Mouse (Mus musculus): Measurements from ENCODE around the gene Cct7. TPM values are rescaled to one million over a fixed set of nuclear protein-coding genes. Genes with fewer than 3 reads are reported as not detected.
"Not testable (repeated sequence)": the region's sequence is repeated elsewhere in the genome, so short reads cannot be mapped to it uniquely, and the experiment has no call there.

Cct7 gene
- polyA plus RNA-seq, 1 experiment from 2014 or later: 672 TPM

DNA sequence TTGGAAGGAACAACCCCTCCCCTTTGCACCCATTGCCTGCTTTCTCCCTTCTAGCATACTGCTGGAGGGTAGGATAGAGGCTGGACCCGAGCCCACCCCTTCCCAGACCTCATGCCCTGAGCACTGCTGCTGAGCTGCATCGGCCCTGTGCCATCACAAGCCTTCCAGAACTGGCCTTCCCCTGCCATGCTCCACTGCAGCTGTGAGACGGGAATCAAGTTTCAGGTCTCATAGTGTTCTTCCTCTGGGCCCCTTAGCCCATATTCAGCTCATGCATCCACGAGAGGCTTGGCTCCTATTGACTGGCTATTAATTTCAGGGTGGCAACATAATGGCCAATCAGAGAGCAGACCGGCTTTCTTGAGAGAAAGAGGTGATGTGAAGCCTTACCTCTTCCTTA, 6.0 kb upstream of the Cct7 start:
- 83% methylated on average over 5 of the region's 5 CpGs for WGBS
- Histone ChIP-seq H3K4me2 (no peak overlapping the region), H3K36me3 (ENCODE audit: control insufficient read depth, insufficient read depth, low read length) (peaks cover 9% of the 10 kb centered on the region), H3K27me3 (ENCODE audit: control insufficient read depth, insufficient read depth, low read length) (no peaks in the 10 kb centered on the region), H3K4me3 (ENCODE audit: low read depth, low read length) (no peak overlapping the region), H3K9me3 (ENCODE audit: control insufficient read depth, low read length) (no peaks in the 10 kb centered on the region), H3K27ac (ENCODE audit: low read depth, low read length) (no peak overlapping the region), H3K9ac (ENCODE audit: low read length) (no peak overlapping the region), H3K4me1 (ENCODE audit: control insufficient read depth, insufficient read depth, low read length) (no peaks in the 10 kb centered on the region)
- ATAC-seq (ENCODE audit: low FRiP score): no peak
- no peak for DNase-seq (ENCODE audit: low spot score, missing footprints)

DNA sequence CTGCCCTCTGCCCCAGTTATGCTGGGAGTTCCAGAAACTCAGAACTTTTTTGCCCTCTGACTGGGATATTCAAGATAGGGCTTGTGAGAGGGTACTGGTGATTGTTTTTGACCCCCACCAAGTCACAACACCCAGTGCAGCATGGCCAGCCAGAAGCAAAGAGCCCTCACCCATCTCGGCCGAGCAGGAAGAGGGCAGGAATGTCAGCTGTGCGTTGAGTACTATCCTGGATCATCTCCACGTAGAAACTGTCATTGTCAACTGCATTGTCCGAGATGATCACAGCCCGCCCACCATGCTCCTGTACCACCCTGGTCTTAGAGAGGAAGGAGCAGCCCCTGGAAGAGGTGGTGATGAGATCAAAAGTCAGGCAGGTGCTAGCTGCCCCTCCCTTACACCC, 4.0 kb upstream of the Cct7 start:
- DNase-seq (ENCODE audit: low spot score, missing footprints): no peak
- WGBS: 82% methylated on average over 6 of the region's 6 CpGs
- no peak for ATAC-seq (ENCODE audit: low FRiP score)

DNA sequence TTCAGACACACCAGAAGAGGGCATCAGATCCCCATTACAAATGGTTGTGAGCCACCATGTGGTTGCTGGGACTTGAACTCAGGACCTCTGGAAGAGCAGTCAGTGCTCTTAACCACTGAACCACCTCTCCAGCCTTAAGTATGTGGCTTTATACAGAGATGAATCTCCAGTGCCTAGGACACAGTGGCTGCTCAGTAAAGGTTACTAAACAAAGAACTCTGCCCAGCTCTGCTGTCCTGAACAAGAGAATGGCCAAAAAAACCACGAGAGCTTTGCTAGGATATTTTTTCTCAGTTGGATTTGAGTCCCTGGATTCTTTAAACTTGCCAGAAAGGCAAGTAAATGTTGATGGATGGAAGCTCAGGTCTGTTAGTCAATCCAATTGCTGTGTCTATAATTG, 1.2 kb upstream of the Cct7 start:
- Histone ChIP-seq H3K4me2 (peak overlapping the region; percentile 96; the same call in 1 of the 2 replicates), H3K4me3 (ENCODE audit: low read depth, low read length) (peak overlapping the region; percentile 44; the same call in 1 of the 2 replicates), H3K4me1 (ENCODE audit: control insufficient read depth, insufficient read depth, low read length) (peaks cover 21% of the 10 kb centered on the region)
- not testable (repeated sequence) for H3K9me3 ChIP-seq (ENCODE audit: control insufficient read depth, low read length); H3K27me3 ChIP-seq (ENCODE audit: control insufficient read depth, insufficient read depth, low read length); H3K36me3 ChIP-seq (ENCODE audit: control insufficient read depth, insufficient read depth, low read length); H3K9ac ChIP-seq (ENCODE audit: low read length); ATAC-seq (ENCODE audit: low FRiP score); H3K27ac ChIP-seq (ENCODE audit: low read depth, low read length)
- WGBS: 73% methylated on average over 1 of the region's 1 CpGs
- DNase-seq (ENCODE audit: low spot score, missing footprints): peak; percentile 83

More for the DNA sequence above, 4.0 kb upstream of the Cct7 start:
- H3K27ac ChIP-seq (ENCODE audit: low read depth, low read length): no peak overlapping the region
- H3K9ac ChIP-seq (ENCODE audit: low read length): no peak overlapping the region
- H3K4me2 ChIP-seq: no peak overlapping the region
- H3K36me3 ChIP-seq (ENCODE audit: control insufficient read depth, insufficient read depth, low read length): peaks cover 9% of the 10 kb centered on the region
- H3K27me3 ChIP-seq (ENCODE audit: control insufficient read depth, insufficient read depth, low read length): no peaks in the 10 kb centered on the region
- no peaks in the 10 kb centered on the region for H3K9me3 ChIP-seq (ENCODE audit: control insufficient read depth, low read length)
- peaks cover 4% of the 10 kb centered on the region; the same call in 1 of the 2 replicates for H3K4me1 ChIP-seq (ENCODE audit: control insufficient read depth, insufficient read depth, low read length)
- no peak overlapping the region for H3K4me3 ChIP-seq (ENCODE audit: low read depth, low read length)

DNA sequence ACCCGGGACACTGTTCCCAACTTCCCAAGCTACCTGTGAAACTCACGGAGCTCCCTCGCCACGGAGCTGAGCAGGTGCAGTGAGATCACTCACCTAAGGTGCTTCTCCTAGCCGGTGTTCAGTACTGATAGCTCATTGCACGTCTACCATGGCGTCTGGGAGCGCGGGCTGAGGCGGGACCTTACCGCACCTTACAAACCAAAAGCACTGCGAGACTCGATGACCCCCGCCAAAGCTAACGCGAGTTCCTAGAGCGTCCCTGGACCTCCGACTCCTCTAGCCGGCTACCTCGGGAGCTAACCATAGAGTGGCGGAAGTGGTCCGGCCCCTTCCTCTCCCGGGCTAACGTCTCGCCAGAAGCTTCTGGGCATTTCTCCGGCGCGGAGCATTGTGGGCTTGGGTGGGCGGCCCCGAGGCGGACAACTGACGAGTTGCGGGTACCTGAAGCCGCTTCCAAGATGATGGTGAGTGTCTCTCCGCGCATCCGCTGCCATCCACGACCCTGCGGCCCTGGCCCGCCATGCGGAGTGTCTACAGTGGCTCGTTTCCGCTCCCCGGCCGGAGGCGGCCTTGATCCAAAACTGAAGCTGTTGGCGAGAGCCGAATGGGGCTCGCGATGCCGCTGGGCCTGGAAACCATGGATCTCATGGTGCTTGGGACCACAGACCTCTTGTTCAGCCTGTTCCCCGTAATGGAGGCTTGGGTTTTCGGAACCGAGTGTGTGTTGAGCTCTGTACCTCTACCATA, 523 bp downstream of the Cct7 start, which contains the start of gene Pradc1:
Gene Pradc1 (minus strand): TSS at position 307 of the 747 bp plus-strand sequence.
- no peaks in the 10 kb centered on the region for H3K9me3 ChIP-seq (ENCODE audit: control insufficient read depth, low read length)
- DNase-seq (ENCODE audit: low spot score, missing footprints) (peak; percentile 99), ATAC-seq (ENCODE audit: low FRiP score) (peak; percentile 91)
- peak within 1 kb of the TSS; percentile 96 for H3K4me2 ChIP-seq
- H3K27me3 ChIP-seq (ENCODE audit: control insufficient read depth, insufficient read depth, low read length): no peaks in the 10 kb centered on the region
- WGBS: under 1% methylated on average over 54 of the region's 54 CpGs
- H3K4me1 ChIP-seq (ENCODE audit: control insufficient read depth, insufficient read depth, low read length): peaks cover 27% of the 10 kb centered on the region
- peak within 1 kb of the TSS; percentile 44 for H3K4me3 ChIP-seq (ENCODE audit: low read depth, low read length)
- peak within 1 kb of the TSS; percentile 81 for H3K27ac ChIP-seq (ENCODE audit: low read depth, low read length)
- H3K36me3 ChIP-seq (ENCODE audit: control insufficient read depth, insufficient read depth, low read length): no peaks in the 10 kb centered on the region
- H3K9ac ChIP-seq (ENCODE audit: low read length): peak within 1 kb of the TSS; percentile 90

DNA sequence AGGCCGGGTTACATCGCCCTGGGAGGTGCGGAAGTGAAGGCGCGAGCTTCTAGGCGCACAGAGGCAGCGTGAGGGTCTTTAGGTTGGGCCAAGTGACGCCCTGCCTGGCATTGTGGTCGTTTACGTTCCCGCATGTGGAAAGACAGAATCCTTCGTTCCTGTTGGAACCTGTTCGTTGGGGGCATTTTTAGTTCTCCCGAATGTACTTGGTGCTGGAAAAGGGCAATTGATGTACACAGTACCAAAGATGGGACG, 1.0 kb downstream of the Cct7 start:
- Histone ChIP-seq H3K27ac (ENCODE audit: low read depth, low read length) (peak overlapping the region; percentile 81), H3K36me3 (ENCODE audit: control insufficient read depth, insufficient read depth, low read length) (no peaks in the 10 kb centered on the region), H3K27me3 (ENCODE audit: control insufficient read depth, insufficient read depth, low read length) (no peaks in the 10 kb centered on the region), H3K4me2 (peak overlapping the region; percentile 96), H3K9ac (ENCODE audit: low read length) (peak overlapping the region; percentile 90), H3K9me3 (ENCODE audit: control insufficient read depth, low read length) (no peaks in the 10 kb centered on the region), H3K4me1 (ENCODE audit: control insufficient read depth, insufficient read depth, low read length) (peaks cover 27% of the 10 kb centered on the region), H3K4me3 (ENCODE audit: low read depth, low read length) (peak overlapping the region; percentile 44)
- DNase-seq (ENCODE audit: low spot score, missing footprints) (no peak), ATAC-seq (ENCODE audit: low FRiP score) (no peak)
- WGBS: under 1% methylated on average over 15 of the region's 15 CpGs

DNA sequence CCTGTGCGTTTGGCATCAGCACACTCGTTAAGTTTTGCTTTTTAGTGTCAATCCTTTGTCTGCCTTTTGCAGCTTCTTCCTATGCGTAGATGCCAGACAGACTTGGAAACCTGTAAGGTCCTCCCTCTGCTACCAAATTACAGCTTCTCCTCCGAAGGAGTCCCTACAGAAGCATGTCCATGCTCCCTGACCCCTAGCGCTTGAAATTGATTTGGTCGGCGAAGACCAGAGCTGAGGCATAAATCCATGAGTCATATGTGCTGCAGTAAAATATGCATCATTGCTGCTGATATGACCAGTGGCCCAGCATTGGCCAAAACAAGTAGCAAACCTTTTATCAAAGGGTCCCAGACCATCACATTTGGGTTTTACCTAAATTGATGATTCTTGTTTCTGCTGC, 1.5 kb downstream of the Cct7 start:
- Histone ChIP-seq H3K4me2 (peak overlapping the region; percentile 96), H3K9ac (ENCODE audit: low read length) (peak overlapping the region; percentile 90), H3K4me1 (ENCODE audit: control insufficient read depth, insufficient read depth, low read length) (peaks cover 27% of the 10 kb centered on the region), H3K36me3 (ENCODE audit: control insufficient read depth, insufficient read depth, low read length) (no peaks in the 10 kb centered on the region), H3K4me3 (ENCODE audit: low read depth, low read length) (peak overlapping the region; percentile 44), H3K9me3 (ENCODE audit: control insufficient read depth, low read length) (no peaks in the 10 kb centered on the region), H3K27ac (ENCODE audit: low read depth, low read length) (no peak overlapping the region; the same call in 1 of the 2 replicates), H3K27me3 (ENCODE audit: control insufficient read depth, insufficient read depth, low read length) (no peaks in the 10 kb centered on the region)
- ATAC-seq (ENCODE audit: low FRiP score) (no peak), DNase-seq (ENCODE audit: low spot score, missing footprints) (peak; percentile 86)
- 21% methylated on average over 7 of the region's 7 CpGs for WGBS

DNA sequence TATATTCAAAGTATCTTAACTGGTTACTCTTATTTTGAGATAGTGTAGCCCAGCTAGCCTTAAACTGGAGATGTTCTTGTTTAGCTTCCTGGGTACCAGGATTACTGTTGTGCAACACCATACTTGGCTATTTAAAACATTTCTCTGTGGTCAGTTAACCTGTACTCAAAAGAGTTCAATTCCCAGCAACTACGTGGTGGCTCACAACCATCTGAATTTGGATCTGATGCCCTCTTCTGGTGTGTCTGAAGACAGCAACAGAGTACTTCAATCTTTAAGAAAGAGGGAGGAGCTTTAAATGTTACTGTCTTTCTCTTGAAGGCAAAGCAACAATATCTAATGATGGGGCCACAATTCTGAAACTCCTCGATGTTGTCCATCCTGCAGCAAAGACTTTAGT, 8.3 kb downstream of the Cct7 start:
- Histone ChIP-seq H3K9me3 (ENCODE audit: control insufficient read depth, low read length) (no peaks in the 10 kb centered on the region), H3K4me1 (ENCODE audit: control insufficient read depth, insufficient read depth, low read length) (peaks cover 6% of the 10 kb centered on the region; the same call in 1 of the 2 replicates), H3K27me3 (ENCODE audit: control insufficient read depth, insufficient read depth, low read length) (no peaks in the 10 kb centered on the region), H3K27ac (ENCODE audit: low read depth, low read length) (no peak overlapping the region), H3K9ac (ENCODE audit: low read length) (no peak overlapping the region), H3K4me2 (no peak overlapping the region), H3K36me3 (ENCODE audit: control insufficient read depth, insufficient read depth, low read length) (peaks cover 41% of the 10 kb centered on the region), H3K4me3 (ENCODE audit: low read depth, low read length) (no peak overlapping the region)
- ATAC-seq (ENCODE audit: low FRiP score): no peak
- no peak for DNase-seq (ENCODE audit: low spot score, missing footprints)
- WGBS: 97% methylated on average over 2 of the region's 2 CpGs

DNA sequence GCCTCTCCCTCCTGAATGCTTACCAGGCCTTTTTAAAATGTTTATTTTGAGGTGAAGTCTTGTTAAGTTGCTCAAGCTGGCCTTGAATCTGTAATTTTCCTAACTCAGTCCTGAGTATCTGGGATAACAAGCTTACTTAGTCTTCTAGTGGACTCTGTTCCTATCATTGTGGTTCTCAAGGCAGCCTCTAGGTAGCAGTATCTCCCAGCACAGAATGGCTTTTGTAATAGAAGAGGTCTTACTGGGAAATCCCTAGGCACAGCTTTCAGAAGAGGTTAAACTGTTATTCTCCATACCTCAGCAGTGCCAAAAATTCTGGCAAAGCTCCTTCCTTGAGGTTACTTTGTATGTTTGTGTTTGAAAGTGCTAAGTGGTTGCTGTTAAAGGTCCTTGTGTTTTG, 14.1 kb downstream of the Cct7 start:
- Histone ChIP-seq H3K4me3 (ENCODE audit: low read depth, low read length) (no peak overlapping the region), H3K9ac (ENCODE audit: low read length) (no peak overlapping the region), H3K9me3 (ENCODE audit: control insufficient read depth, low read length) (no peaks in the 10 kb centered on the region), H3K27ac (ENCODE audit: low read depth, low read length) (no peak overlapping the region), H3K27me3 (ENCODE audit: control insufficient read depth, insufficient read depth, low read length) (no peaks in the 10 kb centered on the region), H3K4me2 (no peak overlapping the region), H3K36me3 (ENCODE audit: control insufficient read depth, insufficient read depth, low read length) (peaks cover 62% of the 10 kb centered on the region), H3K4me1 (ENCODE audit: control insufficient read depth, insufficient read depth, low read length) (no peaks in the 10 kb centered on the region)
- no peak for ATAC-seq (ENCODE audit: low FRiP score)
- DNase-seq (ENCODE audit: low spot score, missing footprints): peak; percentile 84

DNA sequence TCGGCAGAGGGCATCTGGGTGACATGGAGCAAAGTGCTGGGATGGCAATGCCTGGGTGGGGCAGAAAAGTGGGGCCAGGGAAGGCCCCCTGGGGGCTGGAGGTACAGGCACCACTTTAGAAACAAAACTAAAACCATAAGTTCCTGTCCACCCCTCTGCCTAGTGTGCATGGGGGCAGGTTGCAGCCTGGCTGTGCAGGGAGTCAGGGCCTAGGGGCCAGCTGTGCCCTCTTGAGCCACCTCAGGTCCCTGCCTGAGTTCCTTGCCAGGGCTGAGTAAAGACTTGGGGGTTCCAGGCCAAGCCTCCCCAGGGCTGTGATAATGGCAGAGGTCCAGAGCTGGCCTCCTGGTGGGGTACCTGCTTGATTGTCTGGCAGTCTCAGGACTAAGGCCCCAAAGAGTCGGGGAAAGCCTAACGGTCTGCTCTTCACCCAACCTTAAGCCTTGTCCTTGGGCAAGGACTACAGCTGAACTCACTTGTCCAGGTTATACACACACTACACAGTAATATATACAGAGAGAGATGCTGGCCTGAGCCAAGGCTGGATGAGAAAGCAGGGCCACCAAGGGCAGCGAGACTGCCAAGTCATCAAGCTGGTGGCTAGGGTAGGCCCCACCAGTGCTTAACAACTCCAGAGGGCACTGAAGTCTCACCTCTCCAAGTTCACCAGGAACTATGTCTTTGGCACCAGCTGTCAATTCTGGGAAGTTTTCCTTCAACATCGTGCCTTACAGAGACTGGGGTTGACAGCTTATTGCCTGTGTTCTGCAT, 18.5 kb downstream of the Cct7 start:
- Histone ChIP-seq H3K4me2 (no peak overlapping the region), H3K27me3 (ENCODE audit: control insufficient read depth, insufficient read depth, low read length) (no peaks in the 10 kb centered on the region), H3K9ac (ENCODE audit: low read length) (no peak overlapping the region), H3K27ac (ENCODE audit: low read depth, low read length) (no peak overlapping the region), H3K36me3 (ENCODE audit: control insufficient read depth, insufficient read depth, low read length) (peaks cover 29% of the 10 kb centered on the region), H3K4me1 (ENCODE audit: control insufficient read depth, insufficient read depth, low read length) (no peaks in the 10 kb centered on the region), H3K9me3 (ENCODE audit: control insufficient read depth, low read length) (no peaks in the 10 kb centered on the region), H3K4me3 (ENCODE audit: low read depth, low read length) (no peak overlapping the region)
- DNase-seq (ENCODE audit: low spot score, missing footprints) (peak; percentile 88), ATAC-seq (ENCODE audit: low FRiP score) (0 out of 2 replicates have a peak, but pooled peaks have one; percentile 9)
- 86% methylated on average over 5 of the region's 5 CpGs for WGBS

Measured in midbrain, embryonic 11.5 days (tissue).